Mouse (Mus musculus) heart, postnatal 4 days (tissue): ENCODE results near the gene Slc44a1. TPM values are rescaled to one million over a fixed set of nuclear protein-coding genes. Genes with fewer than 3 reads are reported as not detected.
A peak's percentile ranks its signal among the peaks of the same experiment; 100 is the strongest.

Source experiments
- DNase-seq: peaks from one replicate; pipeline ENCODE4 v3.0.0; 2021
- total RNA-seq, 2 experiments: library from RNA; stranded (reverse); gene quantifications; 2 replicates each; pipeline ENCODE4 v1.2.3; 2021

The Slc44a1 gene
- total RNA-seq, 2 experiments from 2014 or later = 40.9 to 43.2 TPM

DNA sequence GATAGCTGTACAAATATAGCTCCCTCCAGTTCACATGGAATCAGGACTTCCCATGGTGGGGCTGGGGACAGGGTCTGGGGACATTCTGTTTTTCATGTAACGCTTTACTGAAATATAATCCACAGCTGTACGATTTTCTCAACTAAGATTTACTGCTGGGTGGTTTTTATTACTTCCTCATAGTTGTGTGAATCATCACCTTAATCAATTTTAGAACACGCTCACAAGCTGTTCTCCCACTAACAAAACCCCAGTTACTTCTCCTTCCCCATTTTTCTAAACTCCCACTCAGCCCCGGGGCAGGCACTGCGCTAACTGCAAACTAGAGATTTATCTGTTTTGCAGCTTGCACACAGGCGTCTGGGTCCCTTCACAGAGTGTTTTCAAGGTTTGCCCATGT is 28.8 kb downstream of the Slc44a1 start:
- DNase-seq = no peak

DNA sequence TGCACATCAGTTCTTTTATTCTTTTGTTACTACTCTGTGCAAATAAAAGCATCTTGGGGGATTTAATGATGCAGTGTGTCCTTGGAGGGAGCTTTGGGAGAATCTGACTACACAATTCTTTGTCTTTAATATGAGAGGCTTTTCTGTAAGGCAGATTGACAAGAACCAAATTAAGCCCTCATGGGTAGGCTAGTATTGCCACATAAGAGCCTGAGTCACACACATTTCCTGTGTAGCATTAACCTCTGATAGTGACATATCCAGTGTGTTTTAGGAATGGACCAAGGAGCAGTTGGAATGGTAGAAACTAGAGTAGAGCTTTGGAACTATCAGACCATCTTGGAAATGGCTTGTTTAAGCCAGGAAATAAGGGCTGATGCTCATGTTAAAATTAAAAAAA is 33.9 kb downstream of the Slc44a1 start:
- no peak for DNase-seq

DNA sequence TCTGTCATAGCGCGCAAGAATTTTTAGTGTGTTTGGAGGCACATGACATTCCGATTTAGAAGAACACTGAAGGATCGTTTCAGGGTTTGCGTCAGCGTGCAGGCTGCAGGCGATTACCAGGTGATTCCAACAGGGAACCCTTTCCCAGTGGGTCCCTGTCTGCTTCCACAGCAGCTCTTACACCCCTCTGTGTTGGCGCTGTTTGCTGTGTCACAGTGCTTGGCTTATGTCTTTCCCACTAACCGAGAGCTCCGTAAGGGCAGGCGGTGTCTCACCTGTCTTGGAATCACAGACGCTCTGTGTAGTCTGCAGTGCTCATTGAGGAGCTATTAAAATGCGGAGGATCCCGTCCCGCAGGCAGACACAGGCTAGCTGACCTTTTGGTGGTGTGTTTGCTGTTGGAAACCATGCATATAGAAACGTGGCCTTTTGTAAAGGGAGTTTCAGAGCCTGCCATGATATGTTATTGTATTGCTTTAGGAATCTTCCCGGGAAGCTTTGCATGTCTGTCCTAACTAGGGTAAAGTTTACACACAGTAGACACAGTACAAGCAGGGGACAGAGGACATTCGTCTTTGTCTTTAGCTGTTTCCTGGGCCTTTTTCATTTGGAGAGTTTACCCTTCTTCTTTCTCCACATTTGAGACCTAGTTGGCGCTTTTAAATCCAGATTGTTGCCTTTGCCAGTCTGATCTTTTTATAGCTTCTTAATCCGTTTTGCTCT is 35.2 kb downstream of the Slc44a1 start:
- DNase-seq = no peak

DNA sequence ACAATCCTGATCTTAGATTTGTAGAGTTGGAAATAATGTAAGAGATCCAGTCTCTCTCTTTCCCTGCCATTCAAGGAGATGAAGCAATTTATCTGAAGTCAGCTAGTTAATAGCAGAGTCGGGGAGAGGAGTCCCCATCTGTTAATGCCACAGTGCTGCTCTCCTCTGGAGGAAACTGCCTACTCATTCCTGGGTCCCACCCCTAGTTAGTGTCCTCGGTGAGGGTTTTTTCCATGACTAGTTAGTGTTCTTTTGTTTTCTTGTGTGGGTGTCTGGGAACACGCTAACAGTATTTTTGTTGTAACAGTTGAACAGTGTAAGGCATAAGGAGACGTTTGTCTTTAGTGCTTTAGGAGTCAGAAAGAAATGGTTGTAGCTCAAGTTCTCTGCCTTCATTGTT is 38.4 kb downstream of the Slc44a1 start:
- no peak for DNase-seq

DNA sequence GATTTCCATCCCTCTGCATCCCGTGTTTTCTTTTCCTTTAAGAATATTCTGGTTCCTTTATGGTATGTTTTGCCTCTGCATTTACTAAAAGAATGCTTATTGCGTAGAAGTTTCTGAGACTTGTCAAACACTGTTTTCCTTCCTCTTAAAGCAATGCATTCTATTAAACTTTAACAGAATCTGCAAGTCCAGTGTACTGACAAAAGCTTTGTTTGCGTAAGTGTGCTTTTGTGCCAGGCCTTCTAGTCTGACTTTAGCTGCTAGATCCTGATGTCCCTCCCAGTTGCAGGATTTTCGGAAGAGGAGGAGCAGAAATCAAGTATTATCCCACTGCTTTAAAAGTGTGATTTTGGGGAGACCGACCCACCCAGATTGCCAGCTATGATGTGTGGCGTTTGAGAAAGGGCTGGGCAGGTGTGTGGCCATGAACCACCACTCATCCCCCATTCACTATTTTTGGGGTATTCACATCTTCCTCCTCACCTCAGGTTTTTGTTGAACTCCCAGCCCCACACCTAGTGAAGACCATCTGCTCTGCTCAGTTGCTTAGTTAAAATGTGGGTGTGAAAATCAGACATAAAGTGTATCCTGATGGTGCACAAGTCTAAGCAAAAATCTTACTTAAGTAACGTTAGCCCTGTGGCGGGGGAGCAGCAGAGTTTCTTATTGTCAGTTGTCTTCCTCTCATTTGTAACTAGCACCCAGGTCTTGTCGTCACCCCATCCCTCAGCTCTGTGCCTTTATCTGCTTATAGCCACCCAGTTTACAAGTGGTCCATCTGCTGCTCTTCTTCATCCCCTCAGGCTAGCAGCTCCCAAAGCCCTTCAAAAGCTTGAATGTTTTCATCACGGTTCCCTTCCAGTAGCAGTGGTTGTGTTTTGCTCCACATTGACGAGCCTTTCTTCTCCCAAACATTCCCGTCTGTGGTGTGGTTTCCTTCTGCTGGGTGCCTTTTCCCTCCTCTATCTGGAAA is 47.3 kb downstream of the Slc44a1 start:
- DNase-seq = no peak

DNA sequence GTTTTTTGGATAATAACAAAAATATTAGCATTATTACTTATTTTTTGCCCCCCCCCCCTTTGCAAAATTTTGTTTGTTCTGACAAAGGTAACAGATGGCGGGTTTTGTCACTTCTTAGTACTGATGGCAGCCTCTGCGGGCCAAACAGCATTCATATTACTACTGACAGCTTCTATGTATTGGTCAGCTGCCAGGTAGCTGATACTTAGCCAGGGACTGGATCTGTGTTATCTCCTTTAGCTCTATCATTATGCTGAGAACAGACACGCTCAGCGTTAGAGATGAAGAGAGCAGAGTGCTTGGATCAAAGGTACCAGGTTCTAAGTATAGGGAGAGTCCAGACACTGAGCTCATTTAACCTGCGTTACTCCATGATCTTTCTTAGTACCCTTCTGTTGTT is 48.6 kb downstream of the Slc44a1 start:
- DNase-seq = peak; percentile 15

DNA sequence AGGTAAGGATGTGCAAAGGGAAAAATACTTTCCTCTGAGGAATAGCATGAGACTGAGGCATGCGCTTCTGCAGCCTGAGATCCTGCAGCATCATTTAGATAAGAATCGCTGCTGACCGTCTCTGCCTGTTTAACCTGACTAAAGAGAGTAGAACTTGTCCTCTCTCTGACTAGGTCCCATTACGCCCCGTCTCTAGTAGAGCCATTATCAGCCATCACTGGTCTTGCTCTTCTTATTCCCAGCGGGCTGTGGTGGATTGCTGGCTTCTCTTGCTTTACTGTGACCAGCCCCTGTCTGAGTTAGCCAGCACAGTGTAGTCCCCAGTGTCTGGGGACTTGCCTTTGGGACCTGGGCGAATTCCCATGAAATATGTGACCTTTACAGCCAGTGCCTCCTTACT is 50.2 kb downstream of the Slc44a1 start:
- no peak for DNase-seq

DNA sequence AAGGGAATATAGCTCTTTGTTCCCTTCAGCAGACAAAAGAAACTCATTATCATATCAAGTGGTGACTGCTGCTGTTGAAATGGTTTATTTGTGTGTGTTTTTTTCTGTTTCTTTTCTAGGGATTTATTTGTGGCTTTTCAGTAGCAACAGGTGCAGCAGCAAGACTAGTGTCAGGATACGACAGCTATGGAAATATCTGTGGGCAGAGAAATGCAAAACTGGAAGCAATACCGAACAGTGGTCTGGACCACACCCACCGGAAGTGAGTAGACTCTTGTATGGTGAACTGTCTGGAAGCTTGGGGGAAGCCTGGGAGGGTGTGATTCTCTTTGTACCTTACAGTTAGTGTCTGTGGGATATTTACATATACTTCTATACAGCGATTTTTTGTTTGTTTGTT is 51.1 kb downstream of the Slc44a1 start:
- no peak for DNase-seq

DNA sequence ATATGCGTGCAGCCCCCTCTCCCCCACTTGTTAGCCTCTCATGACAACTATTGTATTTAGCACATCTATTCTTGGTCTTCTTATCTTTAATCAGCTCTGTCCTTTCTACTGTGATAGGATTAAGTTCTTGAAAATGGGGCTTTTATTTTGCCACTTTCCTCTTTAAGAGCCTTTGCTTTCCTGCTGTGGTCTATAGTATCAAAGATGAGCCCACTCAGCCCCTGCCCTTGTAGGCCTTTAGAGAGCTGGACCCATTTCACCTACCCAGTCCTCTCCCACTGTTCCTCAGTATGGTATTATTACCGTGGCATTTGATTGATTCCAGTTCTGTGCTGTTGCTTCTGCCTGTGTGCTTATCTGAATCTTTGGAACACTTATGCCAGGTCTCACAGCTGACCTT is 55.4 kb downstream of the Slc44a1 start:
- DNase-seq = no peak

DNA sequence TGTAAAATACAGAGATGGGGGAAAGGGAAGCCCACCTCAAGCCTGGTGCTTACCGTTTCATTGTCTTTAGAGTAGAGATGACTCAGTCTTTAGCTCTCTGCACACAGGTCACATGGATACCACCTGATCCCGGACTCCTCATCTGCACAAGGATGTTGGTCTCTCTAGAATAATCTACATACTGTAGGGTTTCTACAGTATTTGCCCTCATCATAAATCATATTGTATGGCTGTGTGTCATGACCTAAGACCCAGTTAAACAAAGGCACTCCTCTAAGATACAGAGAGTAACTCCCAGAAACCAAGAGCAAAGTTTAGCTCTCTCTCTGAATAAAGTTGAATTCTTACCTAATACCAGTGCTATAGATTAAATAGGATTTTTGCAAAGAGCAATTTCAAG is 62.6 kb downstream of the Slc44a1 start:
- DNase-seq = no peak

DNA sequence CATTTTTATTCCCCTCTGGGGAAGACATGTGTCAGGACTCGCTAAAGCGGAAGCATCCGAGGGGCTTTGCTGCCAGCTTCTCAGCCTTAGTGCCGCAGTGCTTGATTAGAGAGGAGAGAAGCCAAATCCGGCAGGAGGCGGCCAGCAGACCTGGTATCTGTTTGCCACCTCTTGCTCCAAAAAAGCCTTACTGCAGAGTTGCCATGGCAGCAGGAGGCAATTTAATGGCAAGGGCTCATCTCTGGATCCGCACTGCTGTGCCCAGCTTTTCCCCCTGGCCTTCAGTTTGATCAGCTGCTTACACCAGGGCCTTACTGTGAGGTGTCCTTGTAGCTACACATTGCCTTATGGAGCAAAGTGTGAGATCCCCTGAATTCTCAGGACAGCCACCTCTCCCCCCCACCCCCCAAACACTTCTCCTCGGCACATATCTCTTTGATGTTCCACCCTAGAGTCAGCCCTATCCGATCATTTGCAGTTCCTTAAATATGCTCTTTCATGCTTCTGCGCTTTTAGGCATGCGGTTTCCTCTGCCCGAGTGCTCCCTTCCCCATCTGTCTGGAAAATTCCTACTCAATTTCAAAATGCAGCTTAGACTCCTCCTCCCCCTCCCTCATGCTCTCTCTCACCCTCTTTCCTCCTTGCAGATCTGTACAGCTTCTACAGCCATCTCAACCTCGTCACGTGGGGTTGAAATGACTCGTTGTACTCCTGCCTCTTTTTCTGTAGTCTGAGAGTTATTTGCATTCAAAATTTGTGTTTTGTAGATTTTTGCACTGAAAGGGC is 72.1 kb downstream of the Slc44a1 start:
- DNase-seq = no peak

DNA sequence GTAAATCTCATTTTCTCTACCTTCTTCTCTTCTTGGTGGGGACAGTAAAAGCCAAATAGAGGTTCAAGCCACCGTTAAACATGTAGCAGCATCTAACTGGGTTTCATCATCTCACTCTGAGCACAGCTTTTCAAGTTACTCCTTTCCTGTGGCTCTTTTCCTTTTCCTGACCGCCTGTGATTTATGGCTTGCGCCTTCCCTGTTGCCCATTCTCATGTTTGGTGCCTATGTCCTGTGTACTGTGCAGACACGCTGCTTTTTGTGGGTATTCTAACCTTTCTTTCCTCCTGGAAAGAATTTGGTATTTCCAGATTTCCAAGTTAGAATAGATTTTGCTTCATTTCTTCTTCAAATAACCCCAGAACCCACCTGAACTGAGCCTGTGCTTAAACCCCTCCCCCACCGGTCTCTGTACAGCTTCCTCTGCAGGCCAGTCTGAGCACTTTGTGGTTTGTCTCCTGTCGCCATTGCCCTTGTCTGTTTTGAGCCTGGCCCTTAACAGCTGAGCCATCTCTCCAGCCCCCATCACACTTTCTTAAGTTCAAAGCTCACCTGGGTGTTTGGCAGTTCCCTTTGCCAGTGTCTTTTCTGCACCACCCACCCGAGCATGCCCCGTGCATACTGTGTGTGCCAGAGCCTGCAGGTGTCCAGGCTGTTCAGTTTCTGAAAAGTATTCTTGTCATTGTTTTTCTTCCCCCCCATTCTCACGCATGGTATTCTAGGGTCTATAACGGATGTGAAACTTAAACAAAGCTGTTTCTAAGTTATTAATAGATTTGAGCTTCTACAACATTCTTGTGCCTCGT is 73.3 kb downstream of the Slc44a1 start:
- no peak for DNase-seq

DNA sequence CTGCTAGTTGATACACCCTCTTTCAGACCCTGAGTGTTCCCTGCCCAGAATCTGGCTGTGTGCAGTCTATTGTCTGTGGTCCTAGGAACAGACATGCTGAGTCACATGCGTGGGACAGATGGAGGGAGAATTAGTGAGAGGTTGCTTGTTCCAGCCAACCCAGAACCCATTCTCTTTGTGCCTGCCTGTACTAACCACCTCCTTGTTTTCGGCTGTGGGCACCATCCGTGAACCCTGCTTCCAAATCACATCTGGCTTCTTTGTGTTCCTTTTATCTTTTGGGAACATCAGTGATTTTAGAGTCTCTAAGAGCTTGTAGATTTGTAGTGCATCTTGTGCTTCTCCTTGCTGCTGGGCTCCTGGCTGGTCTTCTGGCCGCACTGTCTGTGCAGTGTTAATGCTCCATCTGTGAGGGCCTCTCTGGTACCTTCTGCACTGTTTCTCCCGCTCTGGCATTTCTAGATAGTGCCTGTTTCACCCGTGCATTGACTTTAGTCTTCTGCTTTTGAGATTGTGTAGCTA is 75.9 kb downstream of the Slc44a1 start:
- no peak for DNase-seq

DNA sequence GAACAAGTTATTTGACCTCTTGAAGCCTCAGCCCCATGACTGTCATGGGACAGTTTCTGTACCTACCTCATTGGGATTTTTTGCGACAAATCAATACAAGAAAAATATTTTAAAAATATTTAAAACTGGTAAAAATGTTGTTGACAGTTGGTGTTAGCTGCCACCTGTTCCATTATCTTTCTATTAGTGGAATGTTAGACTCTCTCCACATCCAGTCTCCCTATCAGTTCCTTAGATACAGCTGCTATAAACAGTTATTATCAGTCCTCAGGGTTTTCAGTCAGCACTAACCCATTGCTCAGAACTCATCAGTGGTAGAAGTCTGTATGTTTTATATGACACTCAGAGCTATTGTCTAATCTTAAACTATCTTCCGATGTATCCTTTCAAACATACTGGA is 79.2 kb downstream of the Slc44a1 start:
- no peak for DNase-seq

DNA sequence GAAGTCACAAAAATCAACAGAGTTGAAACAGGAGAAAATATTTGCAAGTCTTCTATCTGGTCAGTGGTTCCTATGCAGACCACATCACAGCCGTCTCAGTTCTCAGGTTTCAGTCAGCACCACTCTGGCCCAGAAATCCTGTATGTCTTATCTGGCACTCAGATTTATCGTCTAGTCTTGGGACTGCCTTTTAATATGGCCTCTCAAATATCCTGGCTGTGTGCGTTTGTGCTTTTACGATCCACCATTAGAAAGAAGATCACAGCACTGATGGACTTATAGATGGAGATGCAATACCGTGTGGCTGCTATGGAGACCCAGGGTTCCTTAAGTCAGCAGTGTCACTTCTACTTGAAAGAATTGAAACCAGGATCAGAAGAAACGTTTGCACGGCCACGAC is 80.8 kb downstream of the Slc44a1 start:
- no peak for DNase-seq

DNA sequence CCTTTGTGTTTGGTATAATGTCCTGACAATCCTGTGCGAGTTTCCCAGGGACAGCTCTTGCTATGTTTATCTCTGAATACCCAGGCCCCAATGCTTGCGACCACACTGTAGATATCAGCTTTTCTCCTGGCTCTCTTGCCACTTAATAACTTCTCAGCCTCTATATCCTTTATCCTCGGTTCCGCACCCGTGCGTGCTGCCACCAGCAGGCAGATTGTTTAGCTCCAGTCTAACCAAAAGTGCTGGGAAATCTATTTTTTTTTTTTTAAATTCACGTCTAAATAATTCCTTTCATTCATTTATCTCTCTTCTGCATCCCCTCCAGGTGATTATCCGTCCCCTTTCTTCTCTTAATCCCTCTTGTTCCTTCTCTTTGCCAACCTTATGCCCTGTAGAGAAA is 82.4 kb downstream of the Slc44a1 start:
- DNase-seq = no peak

DNA sequence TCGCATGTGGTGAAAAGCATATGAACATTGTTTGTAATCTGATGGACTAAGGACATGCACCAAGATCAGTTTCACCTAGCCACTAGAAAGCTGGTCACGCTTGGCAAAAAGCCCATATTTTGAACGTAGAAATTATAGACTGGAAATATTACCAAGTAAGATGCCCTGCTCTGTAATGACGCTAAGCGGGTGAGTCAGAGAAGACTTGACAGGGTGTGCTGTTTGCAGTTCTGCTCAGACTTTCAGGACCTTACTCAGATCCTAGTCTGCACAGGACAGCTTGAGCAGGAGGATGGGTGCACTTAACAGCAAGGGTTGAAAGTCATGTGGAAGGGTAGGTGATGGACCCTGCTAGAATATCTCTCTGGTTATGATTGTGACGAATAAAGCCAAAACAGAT is 85.3 kb downstream of the Slc44a1 start:
- DNase-seq = no peak

DNA sequence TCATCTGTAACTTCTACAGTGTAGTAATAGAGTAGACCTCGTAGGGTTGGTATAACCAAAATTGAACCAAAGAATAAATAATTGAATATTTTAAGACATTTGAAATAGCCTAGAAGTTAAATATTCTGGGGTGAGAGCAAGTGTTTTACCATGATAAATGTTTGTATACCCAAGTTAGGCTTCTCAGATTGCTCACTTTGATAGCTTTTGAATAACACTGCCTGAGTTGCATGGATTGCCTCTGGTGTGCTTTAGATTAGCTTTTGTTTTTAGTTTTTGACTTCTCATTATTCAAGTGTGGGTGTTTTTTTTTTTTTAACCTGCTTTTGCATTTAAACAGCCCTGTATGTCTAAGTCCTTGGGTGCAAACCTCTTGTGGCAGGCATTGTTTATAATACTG is 85.8 kb downstream of the Slc44a1 start:
- DNase-seq = no peak

DNA sequence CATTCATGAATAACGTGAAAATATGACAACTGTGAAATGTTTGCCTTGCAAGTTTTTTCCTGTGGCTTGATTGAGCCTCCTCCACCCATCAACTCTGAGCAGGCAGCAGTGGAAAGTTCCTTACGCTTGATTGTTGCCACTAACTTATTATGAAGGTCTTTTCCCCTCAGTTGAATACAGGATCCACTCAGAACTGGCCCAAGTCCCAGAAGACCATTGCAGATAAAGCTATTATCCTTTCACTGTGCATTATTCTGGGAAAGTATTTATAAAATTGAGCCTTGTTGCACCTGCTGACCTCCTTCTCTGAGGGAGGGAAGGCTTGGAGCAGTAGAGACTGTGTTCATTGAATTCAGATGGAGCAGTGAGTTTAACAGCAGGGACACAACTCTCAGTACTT is 86.2 kb downstream of the Slc44a1 start:
- DNase-seq = no peak

DNA sequence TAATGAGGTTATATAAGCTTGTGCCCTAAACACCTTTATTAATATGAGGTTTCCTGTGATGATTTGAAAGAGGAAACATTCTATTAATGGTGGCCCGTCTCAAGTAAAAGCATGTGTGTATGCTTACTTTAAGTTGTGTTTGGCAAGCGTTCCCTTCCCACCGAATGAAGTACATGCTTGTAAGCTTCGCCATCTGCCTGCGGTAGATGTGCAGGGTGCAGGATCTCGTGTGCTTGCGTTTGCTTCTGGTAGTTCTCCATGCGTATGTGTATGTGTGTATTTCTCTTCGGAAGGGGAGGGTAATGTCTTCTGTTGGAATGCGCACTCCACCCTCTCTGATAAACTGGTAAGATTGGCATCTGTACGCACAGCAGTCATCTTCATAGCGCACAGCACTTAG is 95.6 kb downstream of the Slc44a1 start:
- DNase-seq = no peak

DNA sequence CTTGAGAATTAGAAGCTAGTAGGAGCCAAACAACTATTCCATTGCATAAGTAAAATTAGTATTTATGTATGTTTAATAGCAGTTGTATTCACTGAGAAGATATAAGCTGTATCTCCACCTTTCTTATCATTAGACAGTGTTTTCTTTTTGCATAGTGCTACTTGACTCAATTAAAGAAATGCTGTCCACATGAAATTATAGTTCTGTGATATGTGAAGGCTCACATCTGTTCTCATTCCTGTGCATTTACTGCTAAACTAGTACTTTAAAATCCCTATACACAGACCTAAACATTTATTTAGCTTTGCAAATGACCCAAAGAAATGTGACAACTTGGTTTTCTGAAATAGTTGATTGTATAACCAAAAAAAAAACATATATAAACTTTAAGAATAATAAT is 96.9 kb downstream of the Slc44a1 start:
- DNase-seq = no peak

DNA sequence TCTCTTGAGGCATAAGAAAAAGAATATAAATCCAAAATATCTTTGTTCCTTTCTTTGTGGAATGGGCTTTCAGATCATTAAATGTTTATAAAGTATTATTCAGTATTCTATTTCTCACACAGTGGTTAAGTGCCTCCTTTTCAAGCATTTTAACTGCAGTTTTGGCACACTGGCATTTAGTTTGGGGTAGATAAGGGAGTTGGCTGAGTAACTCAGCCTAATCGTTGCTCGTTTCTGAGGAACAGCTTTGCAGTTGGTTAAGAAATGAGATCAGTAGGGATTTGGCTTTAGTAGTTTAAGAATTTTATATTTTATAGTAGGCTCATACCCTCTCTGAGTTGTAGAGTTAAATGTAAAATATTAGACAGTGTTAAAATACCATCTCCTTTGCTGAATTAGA is 97.3 kb downstream of the Slc44a1 start:
- no peak for DNase-seq
